Mouse (Mus musculus) kidney, embryonic 14.5 days (tissue): Measurements from ENCODE around the gene Map2k2. TPM values are rescaled to one million over a fixed set of nuclear protein-coding genes. Genes with fewer than 3 reads are reported as not detected.

ENCODE experiments used
- ATAC-seq: fragments of 200-750 bp; cut with Nextera tagmentation; 2 replicates; pipeline ENCODE4 v1.8.0; 2017; ENCODE audit warnings: moderate number of reproducible peaks, mild to moderate bottlenecking, moderate TSS enrichment, moderate library complexity; ENCODE audit not compliant: low FRiP score, low TSS enrichment
- H3K27ac ChIP-seq: fragments of 300-500 bp; sonication (generic); 2 replicates; pipeline ENCODE4 v1.5.1; 2014; ENCODE audit warnings: low read depth, mild to moderate bottlenecking, low read length, moderate library complexity, mixed read lengths
- H3K27me3 ChIP-seq: fragments of 300-500 bp; sonication (generic); 2 replicates; pipeline ENCODE4 v1.6.1; 2014; ENCODE audit warnings: mild to moderate bottlenecking, low read length; ENCODE audit not compliant: control insufficient read depth, insufficient read depth
- H3K36me3 ChIP-seq: fragments of 300-500 bp; sonication (generic); 2 replicates; pipeline ENCODE4 v1.6.1; 2014; ENCODE audit warnings: low read length, mixed read lengths; ENCODE audit not compliant: control insufficient read depth, insufficient read depth
- H3K4me1 ChIP-seq: fragments of 300-500 bp; sonication (generic); 2 replicates; pipeline ENCODE4 v1.6.1; 2014; ENCODE audit warnings: low read length, mixed read lengths; ENCODE audit not compliant: control insufficient read depth, insufficient read depth
- H3K4me2 ChIP-seq: fragments of 300-500 bp; sonication (generic); replicated peaks from 2 replicates; pipeline ENCODE4 v1.6.1; 2014; ENCODE audit warnings: low read depth, mild to moderate bottlenecking, low read length
- H3K4me3 ChIP-seq: fragments of 300-500 bp; sonication (generic); 2 replicates; pipeline ENCODE4 v1.5.1; 2014; ENCODE audit warnings: mild to moderate bottlenecking, low read length
- H3K9ac ChIP-seq: fragments of 300-500 bp; sonication (generic); 2 replicates; pipeline ENCODE4 v1.6.1; 2014; ENCODE audit warnings: low read depth, mild to moderate bottlenecking, low read length, moderate library complexity
- H3K9me3 ChIP-seq: fragments of 300-500 bp; sonication (generic); 2 replicates; pipeline ENCODE4 v1.6.1; 2016; ENCODE audit warnings: low read length; ENCODE audit not compliant: control insufficient read depth
- WGBS: fragments of 180-500 bp; shearing (Covaris S2); extraction: QIAGEN DNeasy Blood & Tissue Kit; methylation state at CpG from one replicate; pipeline ENCODE4 v1.1.7; 2014; 5-methylcytosine and 5-hydroxymethylcytosine counted together
- polyA plus RNA-seq: library from polyadenylated mRNA; unstranded; fragments of >200 nt; fragmentation: Nextera tagmentation; extraction: Ambion mirVana; gene quantifications from 2 replicates; pipeline ENCODE4 v1.2.1, GENCODE M21; 2014

Gene Map2k2
- polyA plus RNA-seq, 1 experiment from 2014 or later, result 208 TPM

- H3K36me3 ChIP-seq, result peaks cover 28% of the 10 kb centered on the region
- no peak overlapping the region for H3K27ac ChIP-seq
- H3K27me3 ChIP-seq, result no peaks in the 10 kb centered on the region
- WGBS, result 95% methylated on average over 8 of the region's 8 CpGs
- no peaks in the 10 kb centered on the region for H3K9me3 ChIP-seq
- H3K4me1 ChIP-seq, result peaks cover 4% of the 10 kb centered on the region; the same call in 1 of the 2 replicates
- H3K4me3 ChIP-seq, result no peak overlapping the region
- H3K4me2 ChIP-seq, result no peak overlapping the region
- H3K9ac ChIP-seq, result no peak overlapping the region
- ATAC-seq, result no peak
These were observed 33.4 kb upstream of the Map2k2 start for GRCm38 (mm10) chr10:81072290-81072689.

DNA sequence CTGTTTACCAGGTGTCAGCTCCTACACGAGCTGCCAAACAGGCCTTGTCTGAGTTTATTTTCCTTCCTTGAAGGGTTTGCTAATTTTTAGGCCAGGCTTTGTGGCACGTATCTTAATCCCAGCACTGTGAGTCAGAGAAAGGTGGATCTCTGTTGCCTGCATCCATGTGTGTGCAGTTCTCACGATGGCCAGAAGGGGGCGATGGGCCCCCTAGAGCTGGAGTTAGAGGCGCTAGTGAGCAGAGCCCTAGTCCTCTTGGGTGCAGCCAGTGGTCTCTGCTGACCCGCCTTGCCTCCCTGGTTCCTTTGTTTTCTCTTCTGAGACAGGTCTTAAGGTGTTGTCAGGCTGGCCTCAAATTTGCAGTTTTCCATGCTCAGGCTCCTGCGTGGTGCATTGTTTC lies 32.3 kb upstream of the Map2k2 start:
- Histone ChIP-seq H3K9me3 (no peaks in the 10 kb centered on the region), H3K27ac (no peak overlapping the region), H3K27me3 (no peaks in the 10 kb centered on the region), H3K4me1 (peaks cover 4% of the 10 kb centered on the region; the same call in 1 of the 2 replicates), H3K9ac (no peak overlapping the region), H3K4me2 (no peak overlapping the region), H3K36me3 (peaks cover 40% of the 10 kb centered on the region), H3K4me3 (no peak overlapping the region)
- 64% methylated on average over 7 of the region's 7 CpGs for WGBS
- no peak for ATAC-seq

DNA sequence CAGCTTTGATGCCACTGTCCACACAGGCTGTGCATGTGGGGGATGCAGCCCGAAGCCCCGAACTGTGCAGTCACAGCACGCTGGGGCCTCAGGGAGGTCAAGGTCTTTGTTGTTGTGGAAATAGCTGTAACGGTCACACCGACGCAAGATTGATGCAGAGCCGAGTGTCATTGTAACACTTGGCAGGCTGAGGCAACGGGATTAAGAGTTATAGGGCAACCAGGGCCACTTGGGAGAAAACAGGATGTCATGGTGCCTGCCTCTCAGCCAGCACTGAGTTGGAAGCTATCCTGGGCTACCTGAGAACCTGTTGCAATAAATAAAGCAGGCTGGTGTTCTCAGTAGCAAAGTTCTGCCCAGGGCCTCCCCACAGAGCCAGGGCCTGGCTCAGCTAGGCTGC lies 30.0 kb upstream of the Map2k2 start:
- peaks cover 63% of the 10 kb centered on the region for H3K36me3 ChIP-seq
- ATAC-seq, result no peak
- WGBS, result 46% methylated on average over 8 of the region's 8 CpGs

DNA sequence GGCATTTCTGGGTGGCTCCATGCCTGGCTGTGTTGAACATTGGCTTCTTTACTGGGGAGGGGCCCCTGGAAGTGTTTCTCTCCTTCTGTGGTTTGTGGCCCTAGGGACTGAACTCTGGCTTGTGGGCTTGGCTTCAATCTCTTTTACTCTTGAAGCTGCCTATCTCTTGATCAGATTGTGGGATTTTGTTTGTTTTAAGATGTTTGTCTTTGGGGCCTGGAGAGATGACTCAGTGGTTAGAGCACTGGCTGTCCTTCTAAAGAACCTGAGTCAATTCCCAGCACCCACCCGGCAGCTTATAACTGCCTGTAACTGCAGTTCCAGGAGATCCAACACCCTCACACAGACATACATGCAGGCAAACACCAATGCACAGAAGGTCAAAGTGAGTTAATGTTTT lies 29.4 kb upstream of the Map2k2 start:
- Histone ChIP-seq H3K4me2 (no peak overlapping the region), H3K27me3 (no peaks in the 10 kb centered on the region), H3K27ac (no peak overlapping the region), H3K9ac (no peak overlapping the region), H3K4me3 (no peak overlapping the region), H3K36me3 (peaks cover 69% of the 10 kb centered on the region), H3K4me1 (no peaks in the 10 kb centered on the region), H3K9me3 (no peaks in the 10 kb centered on the region)
- ATAC-seq, result no peak
- WGBS, result 94% methylated on average over 1 of the region's 1 CpGs

More for the DNA sequence above, 30.0 kb upstream of the Map2k2 start:
- H3K27me3 ChIP-seq, result no peaks in the 10 kb centered on the region
- no peak overlapping the region for H3K4me3 ChIP-seq
- no peaks in the 10 kb centered on the region for H3K9me3 ChIP-seq
- H3K27ac ChIP-seq, result no peak overlapping the region
- H3K4me1 ChIP-seq, result peaks cover under 1% of the 10 kb centered on the region; the same call in 1 of the 2 replicates
- no peak overlapping the region for H3K4me2 ChIP-seq
- H3K9ac ChIP-seq, result no peak overlapping the region

GRCm38 (mm10) chr10:81077916-81078315 lies 27.8 kb upstream of the Map2k2 start:
- Histone ChIP-seq H3K4me2 (no peak overlapping the region), H3K27me3 (no peaks in the 10 kb centered on the region), H3K4me1 (no peaks in the 10 kb centered on the region), H3K4me3 (no peak overlapping the region), H3K27ac (no peak overlapping the region), H3K36me3 (peaks cover 80% of the 10 kb centered on the region), H3K9ac (no peak overlapping the region), H3K9me3 (no peaks in the 10 kb centered on the region)
- WGBS, result 98% methylated on average over 11 of the region's 11 CpGs
- ATAC-seq, result no peak

DNA sequence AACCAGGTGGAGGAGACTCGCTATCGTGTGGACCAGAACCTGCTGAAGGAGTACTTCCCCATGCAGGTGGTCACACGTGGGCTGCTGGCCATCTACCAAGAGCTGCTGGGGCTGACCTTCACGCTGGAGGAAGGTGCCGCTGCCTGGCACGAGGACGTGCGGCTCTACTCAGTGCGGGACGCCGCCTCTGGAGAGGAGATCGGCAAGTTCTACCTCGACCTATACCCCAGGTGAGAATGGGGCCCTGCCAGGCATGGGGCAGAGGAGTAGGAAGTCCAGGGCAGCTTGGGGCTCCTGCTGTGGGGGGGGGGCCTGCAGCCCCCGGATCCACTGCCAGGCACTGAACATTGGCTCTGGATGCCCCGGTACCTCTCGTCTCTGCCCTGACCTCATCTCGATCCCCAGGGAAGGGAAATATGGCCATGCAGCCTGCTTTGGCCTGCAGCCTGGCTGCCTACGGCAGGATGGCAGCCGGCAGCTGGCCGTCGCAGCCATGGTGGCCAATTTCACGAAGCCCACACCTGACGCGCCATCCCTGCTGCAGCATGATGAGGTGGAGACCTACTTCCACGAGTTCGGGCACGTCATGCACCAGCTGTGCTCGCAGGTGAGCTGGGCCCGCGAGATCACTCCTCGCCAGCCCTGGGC lies 25.6 kb upstream of the Map2k2 start:
- Histone ChIP-seq H3K4me1 (no peaks in the 10 kb centered on the region), H3K4me3 (no peak overlapping the region), H3K9me3 (no peaks in the 10 kb centered on the region), H3K4me2 (no peak overlapping the region), H3K27ac (no peak overlapping the region), H3K36me3 (peaks cover 61% of the 10 kb centered on the region), H3K27me3 (no peaks in the 10 kb centered on the region), H3K9ac (no peak overlapping the region)
- ATAC-seq, result no peak
- WGBS, result 93% methylated on average over 31 of the region's 31 CpGs

GRCm38 (mm10) chr10:81082168-81082960 lies 23.4 kb upstream of the Map2k2 start:
- no peak overlapping the region for H3K27ac ChIP-seq
- no peak overlapping the region for H3K4me3 ChIP-seq
- H3K27me3 ChIP-seq, result no peaks in the 10 kb centered on the region
- H3K4me1 ChIP-seq, result no peaks in the 10 kb centered on the region
- whole genome bisulfite sequencing, result 82% methylated on average over 7 of the region's 7 CpGs
- H3K4me2 ChIP-seq, result no peak overlapping the region
- no peaks in the 10 kb centered on the region; the same call in 1 of the 2 replicates for H3K9me3 ChIP-seq
- peak; percentile 32; the same call in 1 of the 2 replicates for ATAC-seq
- H3K36me3 ChIP-seq, result peaks cover 55% of the 10 kb centered on the region
- H3K9ac ChIP-seq, result no peak overlapping the region

- no peaks in the 10 kb centered on the region; the same call in 1 of the 2 replicates for H3K9me3 ChIP-seq
- H3K4me2 ChIP-seq, result no peak overlapping the region
- 55% methylated on average over 2 of the region's 2 CpGs for WGBS
- H3K4me1 ChIP-seq, result no peaks in the 10 kb centered on the region
- ATAC-seq, result no peak
- H3K36me3 ChIP-seq, result peaks cover 8% of the 10 kb centered on the region
- H3K27me3 ChIP-seq, result no peaks in the 10 kb centered on the region
- no peak overlapping the region for H3K9ac ChIP-seq
- H3K4me3 ChIP-seq, result no peak overlapping the region
- H3K27ac ChIP-seq, result no peak overlapping the region
These were observed 18.7 kb upstream of the Map2k2 start for GRCm38 (mm10) chr10:81087021-81087420.

DNA sequence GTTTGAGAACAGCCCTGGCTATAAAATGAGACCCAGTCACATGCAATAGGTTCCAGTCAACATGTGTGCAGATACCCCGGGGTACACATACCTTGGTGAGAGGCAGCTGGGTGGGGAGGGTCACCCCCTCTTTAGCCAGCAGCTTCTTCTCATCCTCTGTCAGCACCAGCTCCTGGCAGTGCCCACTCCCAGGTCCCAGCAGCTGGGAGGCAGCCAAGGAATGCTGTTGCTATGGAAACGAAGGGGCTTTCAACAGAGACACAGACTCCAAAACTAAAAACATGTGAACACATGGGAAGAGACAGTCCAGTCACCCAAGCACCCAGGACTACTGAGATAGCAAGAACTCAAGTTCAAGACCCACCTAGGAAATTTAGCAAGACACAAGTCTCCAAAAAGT lies 16.5 kb upstream of the Map2k2 start:
- Histone ChIP-seq H3K9me3 (no peaks in the 10 kb centered on the region; the same call in 1 of the 2 replicates), H3K4me2 (no peak overlapping the region), H3K27ac (no peak overlapping the region), H3K36me3 (no peaks in the 10 kb centered on the region), H3K9ac (no peak overlapping the region), H3K27me3 (no peaks in the 10 kb centered on the region), H3K4me3 (no peak overlapping the region), H3K4me1 (no peaks in the 10 kb centered on the region)
- WGBS, result 63% methylated on average over 2 of the region's 2 CpGs
- ATAC-seq, result no peak
